Mouse (Mus musculus): Measurements from ENCODE around the gene Art4. TPM values are rescaled to one million over a fixed set of nuclear protein-coding genes. Genes with fewer than 3 reads are reported as not detected.

Art4 gene
- polyA plus RNA-seq (2015; fragmentation: Nextera tagmentation; extraction: Ambion mirVana), result 0.08 and 0.09 TPM in 2 replicates

- Histone ChIP-seq H3K9me3 (ENCODE audit: control insufficient read depth, low read length) (no peaks in the 10 kb centered on the region), H3K27ac (ENCODE audit: low read length) (no peak within 1 kb of the TSS), H3K4me2 (ENCODE audit: low read length) (no peak within 1 kb of the TSS), H3K27me3 (replicated peaks; ENCODE audit: control insufficient read depth, insufficient read depth, low read length) (no peaks in the 10 kb centered on the region), H3K9ac (replicated peaks; ENCODE audit: low read depth, low read length) (no peak within 1 kb of the TSS), H3K36me3 (ENCODE audit: control insufficient read depth, insufficient read depth) (no peaks in the 10 kb centered on the region), H3K4me3 (replicated peaks; ENCODE audit: low read length) (no peak within 1 kb of the TSS), H3K4me1 (replicated peaks; ENCODE audit: control insufficient read depth, insufficient read depth, low read length) (no peaks in the 10 kb centered on the region)
- no peak for ATAC-seq
- WGBS, result 81% methylated on average over 18 of the region's 18 CpGs
Measured at GRCm38 (mm10) chr6:136857186-136857872, at the start of gene Art4. Gene Art4, minus strand, starts transcription at chr6:136857733.

- no peak for ATAC-seq
Measured at GRCm38 (mm10) chr6:136906937-136907293, 49.4 kb upstream of the Art4 start.

GRCm38 (mm10) chr6:136906283-136906936 is 48.9 kb upstream of the Art4 start:
- Histone ChIP-seq H3K27ac (ENCODE audit: low read length) (no peak overlapping the region), H3K4me3 (replicated peaks; ENCODE audit: low read length) (no peak overlapping the region), H3K9ac (replicated peaks; ENCODE audit: low read depth, low read length) (no peak overlapping the region), H3K9me3 (ENCODE audit: control insufficient read depth, low read length) (no peaks in the 10 kb centered on the region), H3K27me3 (replicated peaks; ENCODE audit: control insufficient read depth, insufficient read depth, low read length) (no peaks in the 10 kb centered on the region), H3K36me3 (ENCODE audit: control insufficient read depth, insufficient read depth) (no peaks in the 10 kb centered on the region), H3K4me1 (replicated peaks; ENCODE audit: control insufficient read depth, insufficient read depth, low read length) (no peaks in the 10 kb centered on the region), H3K4me2 (ENCODE audit: low read length) (no peak overlapping the region)
- ATAC-seq, result no peak
- WGBS, result 89% methylated on average over 19 of the region's 19 CpGs

More at GRCm38 (mm10) chr6:136906937-136907293, 49.4 kb upstream of the Art4 start:
- Histone ChIP-seq H3K4me1 (replicated peaks; ENCODE audit: control insufficient read depth, insufficient read depth, low read length) (no peaks in the 10 kb centered on the region), H3K27ac (ENCODE audit: low read length) (no peak overlapping the region), H3K9ac (replicated peaks; ENCODE audit: low read depth, low read length) (no peak overlapping the region), H3K4me2 (ENCODE audit: low read length) (no peak overlapping the region), H3K9me3 (ENCODE audit: control insufficient read depth, low read length) (no peaks in the 10 kb centered on the region), H3K4me3 (replicated peaks; ENCODE audit: low read length) (no peak overlapping the region), H3K27me3 (replicated peaks; ENCODE audit: control insufficient read depth, insufficient read depth, low read length) (no peaks in the 10 kb centered on the region), H3K36me3 (ENCODE audit: control insufficient read depth, insufficient read depth) (no peaks in the 10 kb centered on the region)
- 80% methylated on average over 10 of the region's 10 CpGs for WGBS

- 51% methylated on average over 8 of the region's 8 CpGs for WGBS
- Histone ChIP-seq H3K27ac (ENCODE audit: low read length) (no peak overlapping the region), H3K27me3 (replicated peaks; ENCODE audit: control insufficient read depth, insufficient read depth, low read length) (no peaks in the 10 kb centered on the region), H3K4me1 (replicated peaks; ENCODE audit: control insufficient read depth, insufficient read depth, low read length) (no peaks in the 10 kb centered on the region), H3K9ac (replicated peaks; ENCODE audit: low read depth, low read length) (no peak overlapping the region), H3K4me2 (ENCODE audit: low read length) (no peak overlapping the region), H3K4me3 (replicated peaks; ENCODE audit: low read length) (no peak overlapping the region), H3K9me3 (ENCODE audit: control insufficient read depth, low read length) (no peaks in the 10 kb centered on the region), H3K36me3 (ENCODE audit: control insufficient read depth, insufficient read depth) (no peaks in the 10 kb centered on the region)
- no peak for ATAC-seq
Measured at GRCm38 (mm10) chr6:136903885-136904470, 46.4 kb upstream of the Art4 start.

GRCm38 (mm10) chr6:136902527-136902926 is 45.0 kb upstream of the Art4 start:
- Histone ChIP-seq H3K9me3 (ENCODE audit: control insufficient read depth, low read length) (no peaks in the 10 kb centered on the region), H3K9ac (replicated peaks; ENCODE audit: low read depth, low read length) (no peak overlapping the region), H3K27me3 (replicated peaks; ENCODE audit: control insufficient read depth, insufficient read depth, low read length) (no peaks in the 10 kb centered on the region), H3K4me2 (ENCODE audit: low read length) (no peak overlapping the region), H3K27ac (ENCODE audit: low read length) (no peak overlapping the region), H3K36me3 (ENCODE audit: control insufficient read depth, insufficient read depth) (no peaks in the 10 kb centered on the region), H3K4me3 (replicated peaks; ENCODE audit: low read length) (no peak overlapping the region), H3K4me1 (replicated peaks; ENCODE audit: control insufficient read depth, insufficient read depth, low read length) (no peaks in the 10 kb centered on the region)
- no peak for ATAC-seq
- 95% methylated on average over 9 of the region's 9 CpGs for WGBS

GRCm38 (mm10) chr6:136901010-136901409 is 43.5 kb upstream of the Art4 start:
- Histone ChIP-seq H3K27me3 (replicated peaks; ENCODE audit: control insufficient read depth, insufficient read depth, low read length) (no peaks in the 10 kb centered on the region), H3K9me3 (ENCODE audit: control insufficient read depth, low read length) (no peaks in the 10 kb centered on the region), H3K27ac (ENCODE audit: low read length) (no peak overlapping the region), H3K4me3 (replicated peaks; ENCODE audit: low read length) (no peak overlapping the region), H3K9ac (replicated peaks; ENCODE audit: low read depth, low read length) (no peak overlapping the region), H3K4me2 (ENCODE audit: low read length) (no peak overlapping the region), H3K4me1 (replicated peaks; ENCODE audit: control insufficient read depth, insufficient read depth, low read length) (no peaks in the 10 kb centered on the region), H3K36me3 (ENCODE audit: control insufficient read depth, insufficient read depth) (no peaks in the 10 kb centered on the region)
- WGBS, result 79% methylated on average over 2 of the region's 2 CpGs
- no peak for ATAC-seq

GRCm38 (mm10) chr6:136900369-136901009 is 43.0 kb upstream of the Art4 start:
- H3K27me3 ChIP-seq (replicated peaks; ENCODE audit: control insufficient read depth, insufficient read depth, low read length), result no peaks in the 10 kb centered on the region
- H3K9ac ChIP-seq (replicated peaks; ENCODE audit: low read depth, low read length), result no peak overlapping the region
- H3K4me2 ChIP-seq (ENCODE audit: low read length), result no peak overlapping the region
- ATAC-seq, result no peak
- no peak overlapping the region for H3K4me3 ChIP-seq (replicated peaks; ENCODE audit: low read length)
- no peak overlapping the region for H3K27ac ChIP-seq (ENCODE audit: low read length)
- no peaks in the 10 kb centered on the region for H3K36me3 ChIP-seq (ENCODE audit: control insufficient read depth, insufficient read depth)
- H3K9me3 ChIP-seq (ENCODE audit: control insufficient read depth, low read length), result no peaks in the 10 kb centered on the region
- H3K4me1 ChIP-seq (replicated peaks; ENCODE audit: control insufficient read depth, insufficient read depth, low read length), result no peaks in the 10 kb centered on the region
- WGBS, result 85% methylated on average over 4 of the region's 4 CpGs

- no peak overlapping the region for H3K27ac ChIP-seq (ENCODE audit: low read length)
- H3K4me3 ChIP-seq (replicated peaks; ENCODE audit: low read length), result no peak overlapping the region
- no peaks in the 10 kb centered on the region for H3K9me3 ChIP-seq (ENCODE audit: control insufficient read depth, low read length)
- H3K9ac ChIP-seq (replicated peaks; ENCODE audit: low read depth, low read length), result no peak overlapping the region
- H3K4me1 ChIP-seq (replicated peaks; ENCODE audit: control insufficient read depth, insufficient read depth, low read length), result no peaks in the 10 kb centered on the region
- ATAC-seq, result no peak
- H3K36me3 ChIP-seq (ENCODE audit: control insufficient read depth, insufficient read depth), result no peaks in the 10 kb centered on the region
- 80% methylated on average over 2 of the region's 2 CpGs for WGBS
- H3K27me3 ChIP-seq (replicated peaks; ENCODE audit: control insufficient read depth, insufficient read depth, low read length), result no peaks in the 10 kb centered on the region
- no peak overlapping the region for H3K4me2 ChIP-seq (ENCODE audit: low read length)
Measured at GRCm38 (mm10) chr6:136898954-136899353, 41.4 kb upstream of the Art4 start.

GRCm38 (mm10) chr6:136898222-136898621 is 40.7 kb upstream of the Art4 start:
- H3K27me3 ChIP-seq (replicated peaks; ENCODE audit: control insufficient read depth, insufficient read depth, low read length), result no peaks in the 10 kb centered on the region
- WGBS, result 67% methylated on average over 4 of the region's 4 CpGs
- H3K36me3 ChIP-seq (ENCODE audit: control insufficient read depth, insufficient read depth), result no peaks in the 10 kb centered on the region
- H3K4me2 ChIP-seq (ENCODE audit: low read length), result no peak overlapping the region
- no peaks in the 10 kb centered on the region for H3K9me3 ChIP-seq (ENCODE audit: control insufficient read depth, low read length)
- no peaks in the 10 kb centered on the region for H3K4me1 ChIP-seq (replicated peaks; ENCODE audit: control insufficient read depth, insufficient read depth, low read length)
- no peak for ATAC-seq
- no peak overlapping the region for H3K9ac ChIP-seq (replicated peaks; ENCODE audit: low read depth, low read length)
- H3K4me3 ChIP-seq (replicated peaks; ENCODE audit: low read length), result no peak overlapping the region
- H3K27ac ChIP-seq (ENCODE audit: low read length), result no peak overlapping the region

All from forebrain, embryonic 16.5 days (tissue).